Mouse (Mus musculus) lung, embryonic 16.5 days (tissue): Measurements from ENCODE around the gene Sphk1. TPM values are rescaled to one million over a fixed set of nuclear protein-coding genes. Genes with fewer than 3 reads are reported as not detected.

Source experiments
- ATAC-seq: fragments of 200-750 bp; cut with Nextera tagmentation; 2 replicates; pipeline ENCODE4 v1.8.0; 2017; ENCODE audit warnings: low read depth, mild to moderate bottlenecking, moderate library complexity
- H3K27ac ChIP-seq: fragments of 300-500 bp; sonication (generic); 2 replicates; pipeline ENCODE4 v1.5.1; 2014; ENCODE audit warnings: mild to moderate bottlenecking, control low read depth, low read length
- H3K27me3 ChIP-seq: fragments of 300-500 bp; sonication (generic); 2 replicates; pipeline ENCODE4 v1.6.1; 2014; ENCODE audit warnings: low read depth, low read length, mixed read lengths; ENCODE audit not compliant: control insufficient read depth, insufficient read depth
- H3K36me3 ChIP-seq: fragments of 300-500 bp; sonication (generic); 2 replicates; pipeline ENCODE4 v1.6.1; 2014; ENCODE audit warnings: low read length; ENCODE audit not compliant: control insufficient read depth, insufficient read depth
- H3K4me1 ChIP-seq: fragments of 300-500 bp; sonication (generic); replicated peaks from 2 replicates; pipeline ENCODE4 v1.6.1; 2014; ENCODE audit warnings: low read length, mixed read lengths; ENCODE audit not compliant: control insufficient read depth, insufficient read depth
- H3K4me2 ChIP-seq: fragments of 300-500 bp; sonication (generic); 2 replicates; pipeline ENCODE4 v1.6.1; 2014; ENCODE audit warnings: low read depth, low read length, control low read depth
- H3K4me3 ChIP-seq: fragments of 300-500 bp; sonication (generic); 2 replicates; pipeline ENCODE4 v1.5.1; 2014; ENCODE audit warnings: mild to moderate bottlenecking, low read length, control low read depth
- H3K9ac ChIP-seq: fragments of 300-500 bp; sonication (generic); 2 replicates; pipeline ENCODE4 v1.6.1; 2014; ENCODE audit warnings: low read length, control low read depth
- H3K9me3 ChIP-seq: fragments of 300-500 bp; sonication (generic); 2 replicates; pipeline ENCODE4 v1.6.1; 2016; ENCODE audit warnings: low read length; ENCODE audit not compliant: control insufficient read depth
- WGBS: fragments of 180-500 bp; shearing (Covaris S2); extraction: QIAGEN DNeasy Blood & Tissue Kit; methylation state at CpG from one replicate; pipeline ENCODE4 v1.1.7; 2014; 5-methylcytosine and 5-hydroxymethylcytosine counted together
- polyA plus RNA-seq: library from polyadenylated mRNA; unstranded; fragments of >200 nt; fragmentation: Nextera tagmentation; extraction: Ambion mirVana; gene quantifications from 2 replicates; pipeline ENCODE4 v1.2.1, GENCODE M21; 2015

Sphk1 gene
- 7.0 and 9.6 TPM in 2 replicates for polyA plus RNA-seq

DNA sequence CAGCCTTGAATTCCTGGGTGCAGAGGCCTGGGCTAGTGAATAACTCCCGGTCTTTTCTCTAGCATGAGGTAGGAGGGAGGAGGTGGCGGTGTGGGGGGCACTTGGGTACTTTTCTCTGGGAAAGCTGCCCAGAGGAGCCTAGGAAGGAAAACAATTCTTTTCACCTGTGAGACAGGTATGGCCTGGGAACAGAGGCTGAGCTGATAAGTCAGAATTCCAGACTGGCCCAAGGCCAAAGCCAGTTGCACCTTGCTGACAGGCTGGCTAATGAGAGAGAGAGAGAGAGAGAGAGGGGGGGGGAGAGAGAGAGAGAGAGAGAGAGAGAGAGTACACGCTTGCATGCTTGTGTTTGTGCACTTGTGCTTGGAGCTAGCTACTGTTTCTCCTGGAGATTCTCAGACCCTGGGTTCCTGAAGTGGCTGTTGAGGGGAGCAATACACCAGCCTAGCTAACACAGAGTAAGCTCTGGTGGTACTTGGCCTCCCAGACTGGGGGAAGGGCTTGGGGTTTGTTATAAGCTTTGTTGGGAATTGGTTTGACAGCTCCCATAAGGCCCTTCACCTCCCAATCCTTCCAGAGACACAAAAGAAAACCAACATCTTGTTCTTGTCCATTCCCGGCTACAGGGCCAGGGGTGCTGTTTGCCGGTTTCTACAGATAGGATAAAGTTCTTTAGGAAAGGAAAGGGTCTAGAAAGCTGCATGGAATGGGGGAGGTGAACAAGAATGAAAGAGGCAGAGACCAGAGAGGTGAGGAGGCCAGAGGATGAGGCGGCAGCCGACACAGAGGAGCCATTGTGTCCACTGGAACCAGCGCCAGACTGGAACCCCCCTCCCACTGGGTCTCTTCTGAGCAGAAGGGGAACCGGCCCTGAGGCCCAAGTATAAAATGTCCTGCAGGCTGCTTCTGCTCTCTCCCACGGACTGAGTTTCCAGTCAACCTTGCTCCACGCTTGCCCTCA is at the start of gene Sphk1:
Gene Sphk1, plus strand, starts transcription at position 739 of the 961 bp plus-strand sequence.
- peaks cover 42% of the 10 kb centered on the region for H3K27me3 ChIP-seq
- H3K9ac ChIP-seq: peak within 1 kb of the TSS; percentile 72
- H3K4me2 ChIP-seq: peak within 1 kb of the TSS; percentile 99
- H3K36me3 ChIP-seq: no peaks in the 10 kb centered on the region
- peaks cover 34% of the 10 kb centered on the region for H3K4me1 ChIP-seq
- peak within 1 kb of the TSS; percentile 87 for H3K27ac ChIP-seq
- WGBS: 27% methylated on average over 11 of the region's 11 CpGs
- H3K4me3 ChIP-seq: peak within 1 kb of the TSS; percentile 64
- H3K9me3 ChIP-seq: no peaks in the 10 kb centered on the region
- ATAC-seq: peak; percentile 50

DNA sequence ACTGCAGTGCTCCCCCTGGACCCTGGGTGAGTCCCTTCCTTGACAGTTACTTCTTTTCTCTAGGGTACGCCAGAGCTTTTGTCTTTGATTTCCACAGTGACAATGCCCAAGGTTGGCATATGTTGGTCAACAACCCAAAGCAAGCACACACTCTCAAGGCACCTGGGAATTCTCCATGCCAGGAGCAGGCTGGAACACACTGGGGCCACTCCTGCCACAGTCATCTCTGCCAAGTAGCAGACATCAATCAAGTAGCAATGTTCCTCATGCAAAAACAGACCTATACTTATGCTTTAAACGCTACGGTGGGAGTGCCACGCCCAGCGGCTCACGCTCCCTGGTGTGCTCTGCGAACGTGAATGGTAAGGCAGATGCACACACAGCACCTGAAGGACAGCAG is 49.8 kb upstream of the Sphk1 start:
- 95% methylated on average over 8 of the region's 8 CpGs for WGBS
- no peaks in the 10 kb centered on the region for H3K4me1 ChIP-seq
- ATAC-seq: no peak
- no peak overlapping the region for H3K27ac ChIP-seq
- no peak overlapping the region for H3K9ac ChIP-seq
- H3K4me2 ChIP-seq: no peak overlapping the region
- peaks cover 77% of the 10 kb centered on the region for H3K36me3 ChIP-seq
- no peaks in the 10 kb centered on the region for H3K9me3 ChIP-seq
- H3K27me3 ChIP-seq: no peaks in the 10 kb centered on the region
- no peak overlapping the region for H3K4me3 ChIP-seq

DNA sequence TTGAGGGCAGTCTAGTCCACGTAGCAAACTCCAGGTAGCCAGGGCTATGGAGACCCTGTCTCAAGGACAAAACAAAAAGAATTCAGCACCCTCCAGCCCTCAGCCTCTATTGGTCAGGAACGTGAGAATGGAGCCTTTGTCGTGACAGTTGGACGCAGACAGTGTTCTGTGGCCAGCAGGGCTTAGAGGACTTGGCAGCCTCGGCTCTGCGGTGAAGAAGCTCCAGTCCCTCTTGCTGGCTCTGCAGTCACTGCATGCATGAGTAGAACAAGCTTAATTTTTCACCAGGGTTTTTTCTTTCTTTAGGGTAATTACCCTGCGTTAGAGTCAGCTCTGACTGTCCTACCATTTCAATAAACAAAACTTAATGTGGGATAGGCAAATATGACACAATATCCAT is 48.9 kb upstream of the Sphk1 start:
- Histone ChIP-seq H3K27me3 (no peaks in the 10 kb centered on the region), H3K36me3 (peaks cover 72% of the 10 kb centered on the region)
- no peak for ATAC-seq

DNA sequence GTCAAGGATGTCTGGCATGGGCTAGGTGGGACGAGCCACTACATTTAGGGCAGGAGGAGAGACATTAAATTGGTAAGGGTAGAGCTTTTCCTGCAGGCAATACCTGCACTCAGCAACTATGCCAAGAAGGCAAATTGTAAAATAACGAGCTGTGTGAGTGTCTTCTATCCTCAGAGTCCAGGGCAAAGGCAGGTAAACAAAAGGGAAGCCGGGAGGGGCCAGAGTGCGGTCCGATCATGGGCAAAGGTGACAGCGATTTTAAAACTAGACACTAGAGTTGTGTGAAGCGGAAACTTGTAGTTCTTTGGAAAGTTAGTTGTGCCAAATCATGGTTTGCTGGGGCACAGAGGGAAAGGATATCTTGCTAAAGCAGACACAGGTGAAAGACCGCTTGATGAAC is 46.5 kb upstream of the Sphk1 start:
- H3K4me2 ChIP-seq: no peak overlapping the region
- peaks cover 66% of the 10 kb centered on the region for H3K36me3 ChIP-seq
- H3K4me1 ChIP-seq: peaks cover 8% of the 10 kb centered on the region
- H3K27me3 ChIP-seq: no peaks in the 10 kb centered on the region
- no peaks in the 10 kb centered on the region; the same call in 1 of the 2 replicates for H3K9me3 ChIP-seq
- ATAC-seq: no peak
- no peak overlapping the region for H3K9ac ChIP-seq
- 78% methylated on average over 8 of the region's 8 CpGs for WGBS
- no peak overlapping the region for H3K27ac ChIP-seq
- H3K4me3 ChIP-seq: no peak overlapping the region

More for the DNA sequence above, 48.9 kb upstream of the Sphk1 start:
- Histone ChIP-seq H3K4me3 (no peak overlapping the region), H3K4me2 (no peak overlapping the region), H3K9ac (no peak overlapping the region), H3K4me1 (no peaks in the 10 kb centered on the region), H3K9me3 (no peaks in the 10 kb centered on the region), H3K27ac (no peak overlapping the region)
- 86% methylated on average over 7 of the region's 7 CpGs for WGBS

DNA sequence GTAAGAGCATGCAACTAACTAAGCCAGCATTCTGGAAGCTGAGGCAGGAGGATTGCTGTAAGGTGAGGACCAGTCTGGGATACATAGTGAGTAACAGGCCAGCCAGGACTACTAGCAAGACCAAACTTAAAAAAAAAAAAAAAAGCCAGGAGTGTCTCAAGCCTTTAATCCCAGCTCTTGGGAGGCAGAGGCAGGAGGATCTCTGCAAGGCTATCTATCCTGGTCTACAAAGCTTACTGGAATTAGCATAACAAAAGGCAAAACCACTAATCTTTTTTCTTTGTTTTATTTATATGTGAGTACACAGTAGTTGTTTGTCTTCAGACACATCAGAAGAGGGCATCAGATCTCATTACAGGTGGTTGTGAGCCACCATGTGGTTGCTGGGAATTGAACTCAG is 42.5 kb upstream of the Sphk1 start:
- ATAC-seq: no peak
- H3K9me3 ChIP-seq: no peaks in the 10 kb centered on the region; the same call in 1 of the 2 replicates
- no peaks in the 10 kb centered on the region for H3K27me3 ChIP-seq
- H3K4me3 ChIP-seq: no peak overlapping the region
- H3K9ac ChIP-seq: no peak overlapping the region
- peaks cover 32% of the 10 kb centered on the region for H3K36me3 ChIP-seq
- no peak overlapping the region for H3K4me2 ChIP-seq
- peaks cover 11% of the 10 kb centered on the region for H3K4me1 ChIP-seq
- no peak overlapping the region for H3K27ac ChIP-seq

DNA sequence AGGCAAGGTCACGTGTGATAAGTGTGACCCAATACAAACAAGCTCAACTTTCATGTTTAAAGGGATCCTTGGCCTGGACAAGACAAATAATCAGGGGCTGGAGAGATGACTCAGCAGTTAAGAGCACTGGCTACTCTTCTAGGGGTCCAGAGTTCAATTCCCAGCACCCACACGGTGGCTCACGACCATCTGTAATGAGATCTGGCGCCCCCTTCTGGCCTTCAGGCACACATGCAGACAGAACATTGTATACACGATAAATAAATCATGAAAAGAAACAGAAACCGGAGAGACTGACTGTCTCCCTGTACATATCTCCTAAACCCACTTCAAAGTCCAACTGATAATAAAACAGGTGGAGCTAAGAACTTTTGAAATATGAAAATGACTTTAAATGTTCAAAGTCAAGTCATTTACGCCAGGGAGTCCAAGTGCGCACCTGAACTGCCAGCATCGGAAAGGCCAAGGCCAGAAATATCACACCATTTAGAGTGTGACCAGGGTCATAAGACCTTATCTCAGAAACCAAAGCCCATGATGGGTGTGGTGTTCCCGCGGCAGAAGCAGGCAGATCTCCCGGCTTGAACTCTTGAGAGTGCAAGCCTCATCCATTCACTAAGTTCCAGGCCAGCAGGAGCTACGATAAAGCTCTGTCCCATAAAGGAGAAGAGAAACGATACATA is 41.9 kb upstream of the Sphk1 start:
- WGBS: 68% methylated on average over 14 of the region's 14 CpGs
- H3K27me3 ChIP-seq: no peaks in the 10 kb centered on the region

DNA sequence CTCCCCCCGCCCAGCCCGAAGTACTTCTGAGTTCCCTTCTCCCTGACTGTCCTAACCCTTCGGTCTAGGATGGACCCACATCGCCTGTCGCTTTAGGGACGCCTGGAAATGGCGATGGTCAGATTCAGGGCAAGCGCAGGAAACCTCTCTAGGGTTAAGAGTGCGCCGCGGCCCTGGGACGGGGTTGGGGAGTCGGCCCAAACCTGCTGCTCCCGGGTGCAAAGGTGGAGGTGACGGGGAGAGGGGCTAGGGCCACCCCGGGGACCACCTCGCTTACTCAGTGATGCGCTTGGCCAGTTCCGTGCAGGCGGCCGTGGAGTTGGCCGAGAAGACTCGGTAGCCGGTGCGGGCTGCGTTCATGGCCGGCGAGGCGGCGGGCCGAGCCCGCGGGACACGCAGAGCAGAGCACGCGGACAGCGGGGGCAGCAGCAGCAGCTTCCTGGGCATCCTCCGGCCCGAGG is 40.9 kb upstream of the Sphk1 start:
- under 1% methylated on average over 39 of the region's 39 CpGs for WGBS

More for the DNA sequence above, 41.9 kb upstream of the Sphk1 start:
- Histone ChIP-seq H3K27ac (no peak overlapping the region), H3K4me2 (peak overlapping the region; percentile 85), H3K36me3 (peaks cover 28% of the 10 kb centered on the region), H3K4me3 (peak overlapping the region; percentile 99), H3K9me3 (no peaks in the 10 kb centered on the region; the same call in 1 of the 2 replicates), H3K9ac (peak overlapping the region; percentile 97), H3K4me1 (peaks cover 11% of the 10 kb centered on the region)
- no peak for ATAC-seq

DNA sequence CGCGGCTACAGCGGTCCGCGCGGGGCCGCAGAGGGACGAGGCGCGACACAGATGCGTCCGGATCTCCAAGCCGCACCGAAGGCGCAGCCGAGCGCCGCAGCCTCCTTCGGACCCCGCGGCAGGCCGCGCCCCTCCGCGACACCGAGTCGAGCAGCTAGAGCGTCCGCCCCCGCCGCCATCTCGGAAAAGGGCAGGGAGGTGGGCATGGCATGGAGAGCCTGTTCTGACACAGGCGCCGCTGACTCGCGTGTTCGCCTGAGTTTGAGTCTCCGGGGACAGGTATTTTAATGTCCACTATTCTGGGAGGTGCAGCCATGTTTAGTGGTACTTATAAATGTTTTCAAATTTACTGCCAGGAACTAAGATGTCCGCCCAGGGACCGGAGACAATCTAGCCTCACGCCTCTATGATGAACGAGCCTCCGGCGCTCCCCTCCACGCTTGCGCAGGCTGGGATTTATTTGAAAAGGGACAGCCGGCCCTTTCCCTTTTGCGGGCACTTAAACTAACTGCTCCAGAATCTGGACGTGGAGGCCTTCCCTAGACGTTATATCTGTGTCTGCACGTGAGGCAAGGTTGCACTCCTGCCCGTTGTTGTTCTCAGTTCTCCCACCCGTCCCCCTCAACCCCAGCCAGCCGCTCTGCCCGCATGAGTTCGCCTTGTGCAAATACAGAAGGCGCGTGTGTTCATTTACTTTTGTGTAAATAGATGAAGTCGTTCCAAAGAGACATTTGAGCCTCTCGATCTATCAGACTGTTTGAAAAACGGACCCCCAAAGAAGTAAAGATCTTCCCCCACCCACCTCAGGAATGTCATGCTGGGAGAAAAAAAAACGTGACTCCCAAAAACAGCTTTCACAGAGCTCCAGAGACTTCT is 40.3 kb upstream of the Sphk1 start:
- Histone ChIP-seq H3K36me3 (peaks cover 16% of the 10 kb centered on the region), H3K4me3 (peak overlapping the region; percentile 99), H3K9ac (peak overlapping the region; percentile 97), H3K27me3 (no peaks in the 10 kb centered on the region), H3K4me1 (peaks cover 17% of the 10 kb centered on the region), H3K4me2 (peak overlapping the region; percentile 85), H3K27ac (peak overlapping the region; percentile 92), H3K9me3 (no peaks in the 10 kb centered on the region; the same call in 1 of the 2 replicates)
- under 1% methylated on average over 47 of the region's 62 CpGs for WGBS
- ATAC-seq: peak; percentile 89

More for the DNA sequence above, 40.9 kb upstream of the Sphk1 start:
- ATAC-seq: peak; percentile 31
- Histone ChIP-seq H3K9ac (peak overlapping the region; percentile 97), H3K4me3 (peak overlapping the region; percentile 99), H3K27me3 (no peaks in the 10 kb centered on the region), H3K4me1 (peaks cover 11% of the 10 kb centered on the region), H3K9me3 (no peaks in the 10 kb centered on the region; the same call in 1 of the 2 replicates), H3K36me3 (peaks cover 22% of the 10 kb centered on the region), H3K4me2 (peak overlapping the region; percentile 85), H3K27ac (peak overlapping the region; percentile 92)
